Mouse (Mus musculus) liver, adult (tissue): ENCODE measurements around the gene Dtnb.

Experiments
- GATA4 ChIP-seq: IDR thresholded peaks from 2 replicates; pipeline ENCODE4 v1.6.1; 2014; ENCODE audit warnings: mild to moderate bottlenecking, low read length; ENCODE audit not compliant: insufficient replicate concordance

Dtnb gene

GRCm38 (mm10) chr12:3738741-3739529 is 166.8 kb downstream of the Dtnb start:
- TF ChIP-seq GATA4 = peak; percentile 78

DNA sequence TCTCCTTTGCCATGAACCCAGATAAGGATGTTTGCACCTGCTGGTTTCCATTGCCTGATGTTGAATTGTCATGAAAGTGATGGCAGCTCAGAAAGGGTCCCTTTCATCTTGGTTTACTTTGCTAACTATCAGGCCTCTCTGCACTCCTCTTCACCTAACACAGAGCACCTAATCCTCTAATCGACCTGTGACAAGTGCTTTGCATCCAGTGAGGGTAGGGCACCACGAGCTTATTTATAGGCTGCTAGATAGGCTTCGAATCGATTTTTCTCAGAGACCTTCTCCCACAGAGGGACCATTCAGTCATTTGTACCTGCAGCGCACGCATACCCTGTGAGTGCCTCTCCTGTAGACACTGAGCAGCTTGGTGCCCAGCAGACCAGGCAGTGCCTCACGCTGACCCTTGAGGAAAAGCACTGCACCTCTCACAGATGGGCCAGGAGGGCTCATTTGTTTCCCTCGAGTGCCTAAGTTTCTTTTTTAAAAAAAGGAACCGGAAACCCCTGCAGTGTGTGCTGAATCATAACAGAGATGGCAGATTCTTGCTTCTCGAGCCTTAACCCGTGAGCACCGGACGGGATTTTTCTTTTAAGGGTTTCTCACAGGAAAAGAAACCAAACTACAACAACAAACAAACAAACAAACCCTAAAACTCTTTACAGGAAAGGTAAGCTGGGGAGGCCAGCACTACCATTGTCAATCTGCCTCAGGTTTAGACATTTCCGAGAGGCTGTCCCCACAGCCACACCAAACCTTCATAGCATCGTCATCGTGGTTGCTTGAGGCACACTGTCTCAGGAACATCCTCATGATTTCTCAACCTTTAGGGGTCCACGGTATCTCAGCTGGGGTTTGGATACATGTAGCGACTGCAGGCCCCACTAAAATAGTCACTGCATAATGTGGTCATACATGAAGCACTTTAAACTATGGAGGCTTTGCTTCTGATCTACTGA is 167.8 kb downstream of the Dtnb start:
- no peak for TF ChIP-seq GATA4

GRCm38 (mm10) chr12:3740705-3741081 is 168.5 kb downstream of the Dtnb start:
- TF ChIP-seq GATA4 = no peak

GRCm38 (mm10) chr12:3745432-3746105 is 173.4 kb downstream of the Dtnb start:
- TF ChIP-seq GATA4 = no peak

DNA sequence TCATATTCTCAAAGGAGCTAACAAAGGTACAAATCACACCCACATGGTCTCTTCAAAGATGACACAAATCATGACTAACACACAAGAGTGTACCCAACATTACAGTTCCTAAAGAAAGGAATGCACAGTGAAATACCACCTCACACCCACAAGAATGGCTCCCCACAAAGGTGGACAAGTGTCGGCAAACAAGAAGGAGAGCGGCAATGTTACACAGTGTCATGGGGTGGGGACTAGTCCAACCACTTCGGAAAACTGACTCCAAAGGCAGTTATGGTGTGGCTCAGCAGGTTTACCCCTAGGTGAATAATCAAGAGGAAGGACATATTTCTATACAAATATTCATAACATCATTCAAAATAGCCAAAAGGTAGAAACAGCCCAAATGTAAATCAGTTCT is 174.2 kb downstream of the Dtnb start:
- TF ChIP-seq GATA4 = no peak

GRCm38 (mm10) chr12:3747583-3747982 is 175.4 kb downstream of the Dtnb start:
- TF ChIP-seq GATA4 = no peak

DNA sequence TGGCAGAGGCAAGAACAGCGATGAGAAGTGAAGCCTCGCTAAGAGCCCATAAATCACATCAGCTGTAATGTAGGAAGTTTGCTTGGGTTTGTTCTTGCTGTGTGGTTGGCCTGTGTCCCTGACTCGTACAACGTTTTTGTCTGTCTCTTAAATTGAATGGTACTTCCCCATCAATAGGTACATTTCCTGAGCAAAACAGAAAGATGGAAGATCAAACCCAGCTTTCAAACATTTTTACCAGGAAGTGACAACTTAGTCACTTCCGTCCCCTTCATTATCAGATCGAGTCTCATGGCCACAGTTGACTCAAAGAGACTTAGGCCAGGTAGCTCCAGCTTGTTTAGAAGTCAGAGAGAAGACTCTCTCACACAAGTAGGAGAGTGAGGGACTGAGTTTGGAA is 183.3 kb downstream of the Dtnb start:
- TF ChIP-seq GATA4 = no peak

DNA sequence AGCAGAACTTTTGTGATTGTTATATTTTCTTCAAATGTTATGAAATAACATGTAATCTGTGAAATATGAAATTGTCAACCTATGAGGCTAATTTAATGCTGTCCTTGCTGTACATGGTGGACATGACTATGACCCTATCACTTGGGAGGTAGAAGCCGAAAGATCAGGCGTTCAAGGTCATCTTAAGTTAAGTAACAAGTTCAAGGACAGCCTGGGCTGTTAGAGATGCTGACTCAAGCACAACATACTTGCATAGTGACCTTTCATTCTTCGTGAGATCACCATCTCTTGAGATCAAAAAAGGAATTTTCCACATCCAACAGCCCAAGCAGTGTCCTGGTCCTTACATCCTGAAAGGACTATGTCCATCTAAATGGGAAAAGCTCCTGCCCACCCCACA is 184.0 kb downstream of the Dtnb start:
- no peak for TF ChIP-seq GATA4

- no peak for TF ChIP-seq GATA4
Observed at GRCm38 (mm10) chr12:3758127-3758526, 185.9 kb downstream of the Dtnb start.

GRCm38 (mm10) chr12:3759419-3759818 is 187.2 kb downstream of the Dtnb start:
- 0 out of 2 replicates have a peak, but pooled peaks have one; percentile 9 for TF ChIP-seq GATA4

GRCm38 (mm10) chr12:3760876-3761590 is 188.9 kb downstream of the Dtnb start:
- no peak for TF ChIP-seq GATA4

DNA sequence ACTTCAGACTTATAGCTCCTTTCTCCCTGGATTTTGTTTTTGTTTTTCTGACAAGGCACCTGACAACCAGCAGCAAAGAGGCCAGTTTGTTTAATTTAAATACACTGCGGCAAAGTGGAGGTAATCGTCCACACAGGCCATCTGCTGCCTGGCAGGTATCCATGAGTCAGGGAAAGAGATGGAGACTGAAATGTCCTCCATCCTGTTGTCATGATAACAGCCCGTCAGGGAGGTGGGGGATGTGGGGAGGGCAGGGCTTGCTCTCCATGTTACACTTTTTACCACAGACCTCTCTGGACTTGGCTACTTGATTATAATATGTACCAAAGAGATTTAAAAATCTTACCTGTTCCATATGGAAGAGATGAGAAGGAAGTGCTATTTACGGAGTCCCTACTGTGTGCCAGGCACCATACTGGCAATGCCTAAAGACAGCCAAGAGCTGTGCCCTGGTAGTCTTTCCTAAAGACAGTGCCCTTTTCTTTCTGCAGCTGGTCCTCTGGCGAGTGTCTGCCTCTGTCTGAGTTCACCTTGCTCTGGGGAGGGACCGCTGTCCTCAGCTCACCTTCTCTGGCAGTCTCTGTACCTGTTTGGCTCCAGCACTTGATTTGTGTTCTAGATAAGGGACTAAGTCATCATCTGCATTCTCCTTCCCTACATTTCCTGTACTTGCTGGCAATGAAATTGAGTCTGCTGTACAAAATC is 189.6 kb downstream of the Dtnb start:
- no peak for TF ChIP-seq GATA4

GRCm38 (mm10) chr12:3764191-3764804 is 192.1 kb downstream of the Dtnb start:
- TF ChIP-seq GATA4 = no peak

DNA sequence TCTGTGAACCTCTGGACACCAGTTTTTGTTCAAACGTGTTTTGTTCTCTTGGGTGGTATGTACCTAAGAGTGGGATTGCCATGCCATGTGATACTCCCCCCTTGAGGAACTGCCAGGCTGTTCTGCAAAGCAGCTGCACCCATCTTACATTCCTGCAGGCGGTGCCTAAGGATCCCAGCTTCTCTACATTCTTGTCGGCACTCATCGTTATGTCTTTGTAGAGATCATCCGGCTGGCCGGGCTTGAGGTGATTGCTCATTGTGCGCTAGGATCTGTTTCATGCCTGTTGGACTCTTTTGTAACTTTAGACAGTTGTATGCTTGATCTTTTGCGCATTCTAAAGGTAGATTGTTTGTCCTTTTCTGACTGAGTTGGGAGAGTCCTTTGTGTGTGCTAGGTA is 195.2 kb downstream of the Dtnb start:
- no peak for TF ChIP-seq GATA4
